Mouse (Mus musculus) bone marrow, adult 2 months (tissue): ENCODE results near the gene Dnajc4. TPM values are rescaled to one million over a fixed set of nuclear protein-coding genes. Genes with fewer than 3 reads are reported as not detected.

ENCODE experiments used
- H3K27ac ChIP-seq: fragments of 200-500 bp; 2 replicates; pipeline ENCODE4 v1.5.1; 2012; ENCODE audit warnings: low read depth, mild to moderate bottlenecking, control low read depth, inconsistent platforms, low read length; ENCODE audit not compliant: control insufficient read depth, poor library complexity, insufficient read depth
- H3K4me1 ChIP-seq: fragments of 200-500 bp; 2 replicates; pipeline ENCODE4 v1.6.1; 2011; ENCODE audit warnings: low read length; ENCODE audit not compliant: control insufficient read depth, insufficient read depth
- H3K4me3 ChIP-seq: fragments of 200-500 bp; replicated peaks from 2 replicates; pipeline ENCODE3; 2011; ENCODE audit warnings: mild to moderate bottlenecking, low read depth, low read length, control low read depth; ENCODE audit not compliant: control insufficient read depth
- CTCF ChIP-seq: fragments of 200-500 bp; IDR thresholded peaks from 2 replicates; pipeline ENCODE4 v1.5.1; 2011; ENCODE audit warnings: low read length, control low read depth; ENCODE audit not compliant: control insufficient read depth, insufficient read depth
- POLR2A ChIP-seq: fragments of 200-500 bp; IDR thresholded peaks from 2 replicates; pipeline ENCODE4 v1.6.1; 2011; ENCODE audit warnings: low read depth, mild to moderate bottlenecking, control low read depth, low read length, borderline replicate concordance; ENCODE audit not compliant: control insufficient read depth
- WGBS: fragments of 180-500 bp; shearing (Covaris S2); methylation state at CpG from one replicate; pipeline ENCODE4 v1.1.7; 2018; 5-methylcytosine and 5-hydroxymethylcytosine counted together
- polyA plus RNA-seq: library from polyadenylated mRNA; stranded (reverse); fragments of >200 nt; gene quantifications from 2 replicates; pipeline ENCODE4 v1.2.4, GENCODE M21; 2011; ENCODE audit warnings: low replicate concordance; ENCODE audit not compliant: missing spikeins, insufficient read depth, insufficient read length

The Dnajc4 gene
- polyA plus RNA-seq, 1 experiment, result 28.8 TPM

DNA sequence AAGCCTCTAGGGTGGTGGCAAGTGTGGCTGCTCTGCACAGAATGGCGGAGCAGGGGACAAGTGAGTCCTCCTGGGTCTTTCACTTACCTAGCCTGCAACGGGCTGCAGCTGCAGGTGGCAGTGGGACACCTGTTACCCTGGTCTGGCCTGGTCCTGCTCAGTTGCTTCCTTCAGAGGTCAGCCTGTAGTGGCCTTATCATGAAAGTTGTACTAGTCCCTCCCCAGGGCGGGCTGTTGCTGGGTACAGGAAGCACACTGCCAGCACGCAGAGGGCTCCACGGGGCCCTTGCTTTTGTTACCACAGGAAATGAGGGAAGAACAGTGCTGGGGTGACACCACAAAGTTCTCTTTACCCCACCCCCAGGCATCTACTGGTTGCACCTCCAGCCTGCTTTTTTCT, 26.8 kb upstream of the Dnajc4 start, which contains the start of gene Fermt3:
Gene Fermt3 (minus strand): TSS at position 279 of the 400 bp plus-strand sequence.
- under 1% methylated on average over 5 of the region's 5 CpGs for WGBS
- peaks cover 3% of the 10 kb centered on the region; the same call in 1 of the 2 replicates for H3K4me1 ChIP-seq
- peak within 1 kb of the TSS; percentile 79 for H3K4me3 ChIP-seq
- TF ChIP-seq POLR2A (peak; percentile 78), CTCF (peak; percentile 13; the same call in 1 of the 2 replicates)
- H3K27ac ChIP-seq, result peak within 1 kb of the TSS; percentile 94

DNA sequence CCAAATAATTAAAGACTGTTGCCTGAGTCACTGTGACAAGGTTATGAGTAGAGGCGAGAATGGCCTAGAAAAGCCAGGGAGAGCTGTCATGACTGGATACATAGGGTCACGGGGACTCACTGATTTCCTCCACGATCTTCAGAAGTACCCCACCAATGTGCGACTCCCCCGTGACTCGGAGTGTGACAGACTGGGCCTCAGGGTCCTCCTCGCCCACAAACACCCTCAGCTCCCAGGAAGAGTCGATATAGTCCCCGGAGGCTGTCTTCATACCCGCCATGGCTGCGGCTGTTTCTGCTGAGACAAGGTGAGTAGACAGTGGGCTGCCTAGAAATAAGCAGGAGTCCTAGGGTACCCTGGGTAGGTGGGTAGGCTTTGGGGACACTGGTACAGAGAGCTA, 26.2 kb upstream of the Dnajc4 start:
- H3K4me3 ChIP-seq, result peak overlapping the region; percentile 79
- peak overlapping the region; percentile 94 for H3K27ac ChIP-seq
- peaks cover 3% of the 10 kb centered on the region; the same call in 1 of the 2 replicates for H3K4me1 ChIP-seq
- TF ChIP-seq CTCF (no peak), POLR2A (no peak)
- WGBS, result 2% methylated on average over 11 of the region's 11 CpGs

DNA sequence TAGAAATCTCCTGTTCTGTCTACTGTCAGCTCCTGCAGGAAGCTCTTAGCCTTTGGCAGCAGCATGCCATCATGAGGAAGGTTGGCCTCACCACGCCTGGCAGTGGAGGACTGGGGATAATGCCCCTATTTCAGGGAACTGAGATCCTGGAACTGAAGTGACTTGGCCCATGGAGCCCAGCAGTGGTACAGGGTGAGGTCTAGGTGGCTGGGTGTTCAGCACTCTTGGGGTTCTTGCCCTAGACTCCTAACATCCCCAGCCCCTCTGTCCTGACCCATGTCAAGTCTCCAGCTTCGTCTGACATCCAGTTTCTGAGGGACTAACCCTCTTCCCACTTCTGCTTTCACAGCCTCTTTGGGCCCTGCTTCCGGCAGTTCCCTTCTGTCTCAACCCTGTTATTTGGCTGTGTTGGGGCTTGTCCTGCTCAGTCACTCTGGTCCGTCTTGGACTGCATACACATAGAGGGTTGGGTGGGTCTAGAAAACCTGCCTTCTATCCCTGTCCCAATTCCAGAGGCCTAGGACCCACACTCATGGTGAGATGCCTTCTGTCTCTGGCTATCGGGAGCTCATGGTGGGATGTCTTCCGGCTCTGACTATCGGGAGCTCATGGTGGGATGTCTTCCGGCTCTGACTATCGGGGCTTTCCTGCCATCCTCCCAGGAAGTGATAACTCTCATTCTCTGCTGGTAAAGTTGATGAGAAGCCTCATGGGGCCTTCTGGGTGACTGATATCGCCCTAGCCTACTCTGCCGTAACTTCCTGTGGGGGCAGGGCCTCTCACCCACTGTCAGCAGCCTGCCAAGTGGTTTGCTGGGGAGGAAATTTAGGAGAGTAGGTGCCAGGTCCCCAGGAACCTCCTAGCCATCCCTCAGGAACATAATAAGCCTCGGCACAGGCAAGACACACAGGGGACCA, 25.4 kb upstream of the Dnajc4 start:
- Histone ChIP-seq H3K4me3 (peak overlapping the region; percentile 79), H3K27ac (peak overlapping the region; percentile 94), H3K4me1 (peaks cover 3% of the 10 kb centered on the region; the same call in 1 of the 2 replicates)
- WGBS, result 6% methylated on average over 12 of the region's 12 CpGs
- TF ChIP-seq CTCF (no peak), POLR2A (no peak; the same call in 1 of the 2 replicates)

DNA sequence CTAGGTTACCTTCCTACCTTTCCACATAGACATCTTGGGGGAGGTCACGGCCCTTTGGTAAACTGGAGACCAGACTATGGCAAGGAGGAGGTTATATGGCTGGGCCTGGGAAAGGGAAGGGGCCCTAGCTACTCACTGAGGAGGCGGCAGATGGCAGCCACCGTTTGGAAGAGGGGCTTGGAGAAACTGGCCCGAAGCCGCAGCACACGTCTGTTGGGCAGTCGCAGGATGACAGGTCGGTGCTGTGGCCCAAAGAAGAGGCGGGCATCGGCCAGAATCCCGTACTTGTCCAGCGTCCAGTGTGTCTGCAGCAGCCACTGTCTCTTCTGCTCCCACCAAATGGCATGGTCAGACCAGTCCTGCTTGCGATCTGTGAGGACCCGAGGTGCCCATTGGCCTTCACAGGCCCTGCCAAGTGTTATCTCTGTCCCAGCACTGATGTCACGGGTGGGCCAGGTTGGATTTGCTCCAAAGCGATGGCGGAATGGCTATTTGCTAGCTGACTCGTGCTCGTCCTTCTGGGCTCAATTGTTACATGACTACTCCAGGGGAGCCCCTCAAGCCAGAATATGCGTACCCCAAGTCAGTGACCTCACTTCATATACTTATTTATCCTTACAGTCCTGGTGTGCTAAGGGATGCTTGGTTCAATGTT, 22.2 kb upstream of the Dnajc4 start:
- H3K4me3 ChIP-seq, result no peak overlapping the region
- no peak for TF ChIP-seq POLR2A
- no peak for TF ChIP-seq CTCF
- no peak overlapping the region for H3K27ac ChIP-seq
- 87% methylated on average over 20 of the region's 20 CpGs for WGBS
- H3K4me1 ChIP-seq, result no peaks in the 10 kb centered on the region; the same call in 1 of the 2 replicates

GRCm38 (mm10) chr19:7013984-7014383, 21.6 kb upstream of the Dnajc4 start:
- H3K27ac ChIP-seq, result no peak overlapping the region
- TF ChIP-seq POLR2A (no peak), CTCF (no peak)
- no peak overlapping the region for H3K4me3 ChIP-seq
- 93% methylated on average over 9 of the region's 9 CpGs for WGBS
- no peaks in the 10 kb centered on the region; the same call in 1 of the 2 replicates for H3K4me1 ChIP-seq

GRCm38 (mm10) chr19:7012426-7012825, 20.1 kb upstream of the Dnajc4 start:
- whole genome bisulfite sequencing, result 90% methylated on average over 4 of the region's 4 CpGs
- no peaks in the 10 kb centered on the region; the same call in 1 of the 2 replicates for H3K4me1 ChIP-seq
- no peak overlapping the region for H3K4me3 ChIP-seq
- no peak overlapping the region for H3K27ac ChIP-seq
- TF ChIP-seq POLR2A (no peak), CTCF (no peak)

DNA sequence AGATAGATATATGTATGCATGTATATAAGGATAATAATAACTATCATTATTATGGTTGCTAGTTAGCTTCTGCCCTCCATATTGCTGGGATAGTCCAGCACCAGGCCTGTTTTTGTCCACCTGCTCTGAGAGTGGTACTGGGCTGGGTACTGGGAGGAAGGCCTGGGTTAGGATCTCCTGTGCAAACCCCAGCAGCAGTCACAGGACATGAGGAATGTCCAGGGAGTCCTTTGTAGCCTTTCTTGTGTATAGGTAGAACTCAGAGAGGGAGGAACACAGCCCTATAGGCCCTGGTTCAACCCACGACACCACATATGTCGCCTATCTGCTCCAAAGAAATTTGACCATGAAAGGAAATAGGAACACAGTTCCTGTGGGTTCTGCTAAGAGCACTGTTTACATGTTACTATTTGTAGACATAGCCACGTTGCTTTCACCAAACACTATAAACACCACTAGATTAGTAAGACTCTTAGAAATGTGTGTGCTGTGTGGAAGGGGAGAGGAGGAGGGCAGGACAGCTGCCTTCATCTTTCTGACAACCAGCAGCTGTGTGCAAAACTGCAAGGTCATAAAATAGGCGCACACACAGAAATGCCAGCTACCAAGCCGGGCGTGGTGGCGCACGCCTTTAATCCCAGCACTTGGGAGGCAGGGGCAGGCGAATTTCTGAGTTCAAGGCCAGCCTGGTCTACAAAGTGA, 14.7 kb upstream of the Dnajc4 start:
- TF ChIP-seq POLR2A, result no peak
- no peak for TF ChIP-seq CTCF
- WGBS, result 84% methylated on average over 9 of the region's 9 CpGs
- no peaks in the 10 kb centered on the region for H3K4me1 ChIP-seq
- H3K4me3 ChIP-seq, result no peak overlapping the region
- no peak overlapping the region for H3K27ac ChIP-seq

DNA sequence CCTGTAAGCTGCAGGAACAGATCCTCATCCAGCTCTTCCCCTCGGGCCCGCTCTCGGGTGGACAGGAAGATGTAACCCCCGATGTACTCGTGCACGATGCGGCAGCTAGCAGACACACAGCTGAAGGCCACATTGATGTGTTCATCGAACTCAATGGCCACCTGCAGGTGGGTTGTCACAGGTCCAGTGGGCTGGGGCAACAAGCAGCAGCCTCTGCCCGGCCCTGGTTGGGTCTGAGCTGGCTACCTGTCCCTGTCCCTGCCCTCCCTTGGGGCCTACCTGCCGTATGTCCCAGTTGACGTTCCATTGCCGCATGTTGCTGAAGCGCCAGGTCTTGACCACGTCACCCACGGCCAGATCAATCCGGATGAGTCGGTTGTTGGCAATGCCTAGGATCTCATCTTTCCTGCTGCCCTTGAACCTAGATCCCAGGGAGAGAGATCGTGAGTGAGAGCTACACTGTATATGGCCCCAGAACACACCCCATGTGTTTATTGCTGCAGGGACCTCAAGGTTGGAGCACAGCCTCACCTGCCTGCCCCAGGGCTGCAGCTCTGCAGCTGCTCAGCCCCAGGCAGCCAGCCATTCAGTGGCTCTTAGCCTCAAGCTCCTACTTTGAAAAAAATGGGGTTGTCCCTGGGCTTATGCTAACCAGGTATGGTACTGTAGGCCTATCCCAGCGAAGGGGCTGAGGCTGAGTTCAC, 7.1 kb upstream of the Dnajc4 start:
- peaks cover 1% of the 10 kb centered on the region; the same call in 1 of the 2 replicates for H3K4me1 ChIP-seq
- WGBS, result 90% methylated on average over 19 of the region's 19 CpGs
- H3K4me3 ChIP-seq, result no peak overlapping the region
- no peak overlapping the region for H3K27ac ChIP-seq
- TF ChIP-seq POLR2A (no peak), CTCF (no peak)
